Mouse (Mus musculus) brain, embryonic 14.5 days (tissue): ENCODE results near the gene Adamts14.

ENCODE experiments used
- CTCF ChIP-seq: fragments of 200-500 bp; IDR thresholded peaks from 2 replicates; pipeline ENCODE4 v1.5.1; 2012; ENCODE audit warnings: inconsistent platforms, mild to moderate bottlenecking, moderate library complexity, borderline replicate concordance; ENCODE audit not compliant: insufficient read depth, insufficient read length; ENCODE audit errors: extremely low read depth
- POLR2A ChIP-seq: fragments of 200-500 bp; IDR thresholded peaks from 2 replicates; pipeline ENCODE4 v1.6.1; 2012; ENCODE audit warnings: mild to moderate bottlenecking, inconsistent platforms, borderline replicate concordance; ENCODE audit not compliant: poor library complexity, insufficient read depth, insufficient read length, severe bottlenecking; ENCODE audit errors: extremely low read depth

DNA sequence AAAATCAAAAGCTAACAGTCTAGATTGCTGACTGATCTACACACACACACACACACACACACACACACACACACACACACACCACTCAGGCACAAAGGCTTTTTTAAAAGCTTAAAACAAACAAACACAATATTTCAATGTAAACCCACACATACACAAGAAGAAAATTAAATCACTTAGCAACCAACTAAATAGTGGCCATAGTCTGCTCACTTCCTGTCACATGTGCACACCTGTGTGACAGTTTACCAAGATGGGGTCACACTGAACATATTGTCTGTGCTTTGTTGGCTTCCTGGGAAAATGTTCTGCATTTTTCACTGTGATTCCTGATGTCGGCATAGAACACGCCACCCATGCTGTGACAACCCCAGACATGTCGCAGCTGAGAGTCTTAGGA, 41.5 kb downstream of the Adamts14 start:
- TF ChIP-seq CTCF (no peak), POLR2A (no peak)
